Comparison of ENCODE assay signal across 27 mouse cellular contexts in the genomic region with DNA sequence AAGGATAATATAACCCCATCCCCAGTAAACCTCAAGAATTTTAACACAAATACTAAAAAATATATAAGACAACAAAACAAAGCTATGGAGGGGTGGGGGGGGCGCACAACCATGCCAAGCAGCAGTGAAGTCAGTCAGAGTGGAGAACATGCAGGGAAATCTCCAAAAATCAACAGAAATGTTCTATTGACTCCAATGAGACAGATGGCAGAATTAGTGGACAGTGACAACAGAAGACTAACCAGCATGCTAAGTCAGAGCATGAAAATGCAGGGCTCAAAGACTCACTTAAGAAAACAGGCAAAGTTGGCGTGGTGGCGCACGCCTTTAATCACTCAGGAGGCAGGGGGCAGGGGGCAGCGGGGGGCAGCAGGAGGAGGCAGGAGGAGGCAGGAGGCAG.
"Had no signal": no experiment of that assay in that cellular context is flagged by ENCODE, and none has a peak within 500 bp of the region (broad histone marks: within the 10 kb centered on the region; RNA-seq: fewer than 3 reads in every experiment).

No protein-coding gene starts in this region.

- H3K36me3 ChIP-seq: heart, embryonic 13.5 days; heart, embryonic 15.5 days; hindbrain, embryonic 12.5 days; kidney, embryonic 15.5 days; limb, embryonic 15.5 days had no signal

- H3K9me3 ChIP-seq: heart, embryonic 13.5 days; heart, embryonic 15.5 days; hindbrain, embryonic 12.5 days; kidney, embryonic 15.5 days; limb, embryonic 13.5 days; limb, embryonic 15.5 days; liver, embryonic 12.5 days had no signal

- DNase-seq: gastrocnemius, postnatal 14 days; gastrocnemius, postnatal 36 days; heart, adult 11 months; heart, adult 2 months; heart, postnatal 14 days; heart, postnatal 36 days; kidney, adult 11 months; kidney, adult 2 months; kidney, adult 9 months; kidney, postnatal 14 days; kidney, postnatal 36 days; layer of hippocampus, adult 9-11 months; layer of hippocampus, postnatal 36 days; left cerebral cortex, postnatal 4 days; lung, adult 18-20 months had no signal

- H3K27ac ChIP-seq: heart, adult 2 months; heart, embryonic 13.5 days; heart, embryonic 15.5 days; hindbrain, embryonic 12.5 days; kidney, embryonic 15.5 days; kidney, postnatal 0 days; limb, embryonic 13.5 days; limb, embryonic 15.5 days; liver, embryonic 12.5 days; liver, embryonic 14.5 days had no signal

- H3K4me1 ChIP-seq: kidney, embryonic 15.5 days; limb, embryonic 15.5 days had no signal

- H3K4me3 ChIP-seq: heart, adult 2 months; heart, embryonic 13.5 days; heart, embryonic 15.5 days; hindbrain, embryonic 12.5 days; kidney, embryonic 15.5 days; limb, embryonic 13.5 days; limb, embryonic 15.5 days; liver, embryonic 12.5 days had no signal

- H3K27me3 ChIP-seq: heart, embryonic 13.5 days; heart, embryonic 15.5 days; hindbrain, embryonic 12.5 days; kidney, embryonic 15.5 days; limb, embryonic 13.5 days; limb, embryonic 15.5 days; liver, embryonic 12.5 days had no signal

- H3K4me2 ChIP-seq: heart, embryonic 11.5 days; heart, embryonic 13.5 days; heart, embryonic 15.5 days; hindbrain, embryonic 12.5 days; kidney, embryonic 15.5 days; limb, embryonic 13.5 days; limb, embryonic 15.5 days; liver, embryonic 12.5 days had no signal

- ATAC-seq: hindbrain, embryonic 16.5 days; intestine, embryonic 16.5 days; liver, embryonic 12.5 days had no signal

- H3K9ac ChIP-seq: heart, embryonic 13.5 days; heart, embryonic 15.5 days; hindbrain, embryonic 12.5 days; kidney, embryonic 15.5 days; limb, embryonic 13.5 days; limb, embryonic 15.5 days; liver, embryonic 12.5 days; liver, embryonic 14.5 days had no signal
